Mouse (Mus musculus) midbrain, embryonic 14.5 days (tissue): Measurements from ENCODE around the gene Timm8b. TPM values are rescaled to one million over a fixed set of nuclear protein-coding genes. Genes with fewer than 3 reads are reported as not detected.

Source experiments
- polyA plus RNA-seq: library from polyadenylated mRNA; unstranded; fragments of >200 nt; fragmentation: Nextera tagmentation; extraction: Ambion mirVana; gene quantifications from 2 replicates; pipeline ENCODE4 v1.2.1, GENCODE M21; 2014

Gene Timm8b
- polyA plus RNA-seq, 1 experiment from 2014 or later: 396 TPM

Other genes with a start within 250 kb of the Timm8b start
- gene Plet1, start 109.4 kb upstream of the Timm8b start, polyA plus RNA-seq: 0.39 and 0.50 TPM in 2 replicates
- gene Pts, start 75.2 kb upstream of the Timm8b start, polyA plus RNA-seq: 118 and 122 TPM in 2 replicates
- gene Il18, start 49.1 kb upstream of the Timm8b start, polyA plus RNA-seq: 21.7 and 23.1 TPM in 2 replicates
- gene Bco2, start 48.7 kb upstream of the Timm8b start, polyA plus RNA-seq: 0.20 and 0.23 TPM in 2 replicates
- gene Tex12, start 42.6 kb upstream of the Timm8b start, polyA plus RNA-seq: 0.22 and 0.33 TPM in 2 replicates
- gene Sdhd, start 98 bp upstream of the Timm8b start, polyA plus RNA-seq: 234 and 235 TPM in 2 replicates
- gene Pih1d2, start 13.4 kb downstream of the Timm8b start, polyA plus RNA-seq: 2.9 and 4.9 TPM in 2 replicates
- gene Nkapd1, start 13.6 kb downstream of the Timm8b start, polyA plus RNA-seq: 24.2 and 25.6 TPM in 2 replicates
- gene Dlat, start 55.9 kb downstream of the Timm8b start, polyA plus RNA-seq: 48.6 and 54.9 TPM in 2 replicates
- 31.5 and 35.1 TPM in 2 replicates for gene Dixdc1, start 135.6 kb downstream of the Timm8b start, polyA plus RNA-seq
- gene 2310030G06Rik, start 142.6 kb downstream of the Timm8b start, polyA plus RNA-seq: 0.89 and 1.1 TPM in 2 replicates
- 2.5 and 3.7 TPM in 2 replicates for gene Cryab, start 147.4 kb downstream of the Timm8b start, polyA plus RNA-seq
- 1.5 TPM in 1 of 2 replicates, not detected in the other for gene Hspb2, start 148.4 kb downstream of the Timm8b start, polyA plus RNA-seq
- 12.5 and 14.3 TPM in 2 replicates for gene Fdxacb1, start 164.3 kb downstream of the Timm8b start, polyA plus RNA-seq
- gene Alg9, start 171.1 kb downstream of the Timm8b start, polyA plus RNA-seq: 57.7 and 60.3 TPM in 2 replicates
- gene 1110032A03Rik, start 171.6 kb downstream of the Timm8b start, polyA plus RNA-seq: 56.2 and 59.7 TPM in 2 replicates
- gene Ppp2r1b, start 241.4 kb downstream of the Timm8b start, polyA plus RNA-seq: 31.3 and 47.8 TPM in 2 replicates